Mouse (Mus musculus): ENCODE measurements around the gene Agmat. TPM values are rescaled to one million over a fixed set of nuclear protein-coding genes. Genes with fewer than 3 reads are reported as not detected.

The Agmat gene
- 1 to 10 TPM; 2.0 to 2.7 TPM for total RNA-seq (2021)
- long read RNA-seq, experiment 1, partial matches to known transcripts = 0 of 2 reads
- long read RNA-seq, experiment 1, other reads (novel, unspliced or antisense) = 1 of 2 reads
- long read RNA-seq, experiment 2, partial matches to known transcripts = 0 of 2 reads
- long read RNA-seq, experiment 2, other reads (novel, unspliced or antisense) = 0 of 2 reads

DNA sequence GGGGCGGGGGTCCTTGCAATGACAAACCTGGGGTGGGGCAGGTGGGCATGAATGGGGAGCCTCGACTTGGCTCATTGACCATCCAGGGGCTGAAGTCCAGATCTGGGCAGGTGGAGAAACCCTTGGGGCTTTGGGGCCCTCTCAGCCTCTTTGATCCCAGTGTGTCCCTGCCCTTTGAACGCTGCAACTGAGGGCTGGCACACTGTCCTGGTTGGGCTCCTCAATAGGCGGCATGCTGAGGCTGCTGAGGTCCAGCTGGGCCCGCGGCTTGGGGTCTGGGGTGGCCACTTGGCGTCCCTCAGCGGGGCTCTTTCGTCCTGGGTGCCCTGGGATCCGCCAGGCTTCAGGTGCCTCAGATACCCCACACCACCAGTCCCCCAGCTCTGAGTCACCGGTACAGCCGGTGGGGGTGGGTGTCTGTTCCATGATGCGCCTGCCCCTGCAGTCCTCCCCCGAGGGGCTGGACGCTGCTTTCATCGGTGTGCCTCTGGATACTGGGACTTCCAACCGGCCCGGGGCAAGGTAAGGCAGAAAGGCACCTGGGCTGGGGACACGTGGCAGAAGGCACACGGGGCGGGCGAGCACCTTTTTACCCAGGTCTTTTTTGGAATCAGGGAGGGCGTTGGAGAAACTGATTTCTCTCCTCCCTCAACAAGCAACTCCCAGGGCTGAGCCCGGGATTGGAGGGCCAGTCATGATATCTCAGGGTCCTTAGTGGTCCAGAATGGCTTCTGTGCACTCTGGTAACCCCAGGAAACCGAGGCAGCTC, at the start of gene Agmat:
TSS of gene Agmat (plus strand) at position 95 of the 769 bp plus-strand sequence.
- 0 out of 2 replicates have a peak within 1 kb of the TSS, but pooled peaks have one; percentile 9 for H3K4me3 ChIP-seq
- DNase-seq (ENCODE audit: extremely low spot score in 1 of 2, low spot score in 2 of 2) = no peak
- no peak within 1 kb of the TSS for H3K27ac ChIP-seq
- intact Hi-C loops (cut with DNase I) = no loop called here
- TF ChIP-seq CTCF (IDR thresholded peaks at IDR 0.05) = no peak

DNA sequence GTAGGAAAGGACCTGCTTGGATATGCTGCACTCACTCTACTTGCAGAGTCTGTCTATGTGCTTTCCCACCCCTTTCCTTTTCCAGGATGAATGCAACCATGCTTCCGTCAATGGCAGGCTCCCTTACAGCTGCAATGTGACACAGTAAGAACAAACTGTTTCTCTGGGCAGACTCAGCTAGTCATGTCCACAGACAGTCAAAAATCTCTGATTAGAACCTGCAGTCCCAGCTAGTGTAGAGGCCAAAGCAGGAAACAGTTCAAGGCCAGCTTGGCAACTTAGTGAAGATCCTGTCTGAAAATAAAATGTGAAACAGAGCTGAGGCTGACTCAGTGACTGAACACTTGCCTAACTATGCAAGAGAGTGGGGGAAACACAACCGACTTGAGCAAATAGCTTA, 41.8 kb upstream of the Agmat start:
- DNase-seq (ENCODE audit: extremely low spot score in 1 of 2, low spot score in 2 of 2) = no peak
- Histone ChIP-seq H3K27ac (no peak overlapping the region), H3K4me3 (no peak overlapping the region)
- intact Hi-C loops (cut with DNase I) = no loop called here
- TF ChIP-seq CTCF (IDR thresholded peaks at IDR 0.05) = no peak

GRCm38 (mm10) chr4:141705331-141705730, 41.1 kb upstream of the Agmat start:
- peak; percentile 13 for TF ChIP-seq CTCF (IDR thresholded peaks at IDR 0.05)
- Histone ChIP-seq H3K4me3 (no peak overlapping the region), H3K27ac (0 out of 2 replicates have a peak overlapping the region, but pooled peaks have one; percentile 9)
- DNase-seq (ENCODE audit: extremely low spot score in 1 of 2, low spot score in 2 of 2) = peak; percentile 32 to 37
- intact Hi-C loops (cut with DNase I) = no loop called here

- no peak overlapping the region for H3K4me3 ChIP-seq
- no peak for DNase-seq (ENCODE audit: extremely low spot score in 1 of 2, low spot score in 2 of 2)
- no peak overlapping the region for H3K27ac ChIP-seq
- no peak for TF ChIP-seq CTCF (IDR thresholded peaks at IDR 0.05)
- intact Hi-C loops (cut with DNase I) = no loop called here
These were observed 38.5 kb upstream of the Agmat start for GRCm38 (mm10) chr4:141708005-141708404.

GRCm38 (mm10) chr4:141708971-141709370, 37.5 kb upstream of the Agmat start:
- intact Hi-C loops (cut with DNase I) = no loop called here
- H3K4me3 ChIP-seq = no peak overlapping the region
- no peak overlapping the region for H3K27ac ChIP-seq
- DNase-seq (ENCODE audit: extremely low spot score in 1 of 2, low spot score in 2 of 2) = no peak
- TF ChIP-seq CTCF (IDR thresholded peaks at IDR 0.05) = no peak

- intact Hi-C loops (cut with DNase I) = no loop called here
- DNase-seq (ENCODE audit: extremely low spot score in 1 of 2, low spot score in 2 of 2) = no peak
- Histone ChIP-seq H3K4me3 (no peak overlapping the region), H3K27ac (peak overlapping the region; percentile 2; the same call in 1 of the 2 replicates)
- TF ChIP-seq CTCF (IDR thresholded peaks at IDR 0.05) = no peak
These were observed 35.2 kb upstream of the Agmat start for GRCm38 (mm10) chr4:141711250-141711649.

DNA sequence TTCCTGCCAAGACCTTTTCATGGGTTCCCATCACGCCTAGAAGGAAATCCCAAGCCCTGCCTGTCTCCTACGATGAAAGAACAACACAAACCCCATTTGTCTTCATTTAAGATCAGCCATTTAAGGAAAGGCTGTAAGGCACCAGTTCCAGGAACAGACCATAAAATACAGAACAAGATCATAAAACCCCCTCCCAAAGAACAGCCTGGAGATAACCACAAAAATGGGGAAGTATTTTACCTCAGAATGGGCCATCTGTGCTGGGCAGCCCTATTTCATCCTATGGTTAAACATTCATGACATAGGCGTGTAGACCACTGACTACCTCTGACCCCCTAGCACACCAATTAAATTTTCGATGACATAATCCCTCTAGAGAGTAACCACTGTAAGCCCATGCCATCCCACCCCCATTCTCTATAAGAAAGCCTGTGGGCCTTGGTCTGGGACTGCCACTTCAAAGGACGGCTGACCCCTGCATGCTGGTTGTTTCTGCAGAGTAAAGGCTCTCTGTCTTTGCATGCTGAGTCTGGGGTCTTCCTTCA, 32.8 kb upstream of the Agmat start:
- H3K27ac ChIP-seq = no peak overlapping the region
- intact Hi-C loops (cut with DNase I) = no loop called here
- no peak overlapping the region for H3K4me3 ChIP-seq
- DNase-seq (ENCODE audit: extremely low spot score in 1 of 2, low spot score in 2 of 2) = no peak
- no peak for TF ChIP-seq CTCF (IDR thresholded peaks at IDR 0.05)

DNA sequence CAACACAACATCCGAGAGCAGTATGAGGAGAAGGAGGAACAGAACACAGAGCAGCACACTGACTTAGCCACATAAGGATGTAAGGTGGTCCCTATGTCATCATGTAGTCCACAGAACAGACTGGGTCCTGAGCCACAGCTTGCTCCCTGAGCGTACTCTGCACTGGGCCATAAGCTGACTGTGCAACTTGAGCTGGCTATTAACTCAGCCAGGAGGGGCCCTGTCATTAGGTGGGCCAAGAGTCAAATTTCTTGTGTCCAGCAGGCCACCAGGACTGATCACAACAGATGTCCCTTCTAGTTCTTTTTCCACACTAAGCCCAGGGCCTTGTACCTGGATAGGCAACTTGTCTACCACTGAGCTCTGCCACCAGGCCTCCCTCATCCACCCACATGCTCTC, 31.4 kb upstream of the Agmat start:
- intact Hi-C loops (cut with DNase I) = no loop called here
- no peak for DNase-seq (ENCODE audit: extremely low spot score in 1 of 2, low spot score in 2 of 2)
- H3K27ac ChIP-seq = no peak overlapping the region
- no peak for TF ChIP-seq CTCF (IDR thresholded peaks at IDR 0.05)
- no peak overlapping the region for H3K4me3 ChIP-seq

DNA sequence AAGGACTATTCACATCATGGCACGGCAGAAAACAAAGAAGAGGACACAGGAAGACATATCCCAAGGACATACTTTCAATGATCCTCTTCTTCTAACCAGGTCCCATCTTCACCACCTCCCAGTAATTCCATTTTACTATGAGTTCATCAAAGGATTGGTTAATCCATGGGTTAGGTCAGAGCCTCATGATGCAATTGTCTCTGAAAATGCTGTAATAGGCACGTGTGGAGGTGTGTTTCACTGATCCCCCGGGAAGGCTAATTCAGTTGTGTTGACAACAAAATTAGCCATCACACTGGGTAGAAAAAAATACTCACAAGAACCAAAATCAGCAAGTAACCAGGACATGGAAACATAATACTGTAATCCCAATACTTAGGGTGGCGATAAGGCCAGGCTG, 28.8 kb upstream of the Agmat start:
- intact Hi-C loops (cut with DNase I) = no loop called here
- Histone ChIP-seq H3K4me3 (no peak overlapping the region), H3K27ac (no peak overlapping the region)
- no peak for DNase-seq (ENCODE audit: extremely low spot score in 1 of 2, low spot score in 2 of 2)
- no peak for TF ChIP-seq CTCF (IDR thresholded peaks at IDR 0.05)

DNA sequence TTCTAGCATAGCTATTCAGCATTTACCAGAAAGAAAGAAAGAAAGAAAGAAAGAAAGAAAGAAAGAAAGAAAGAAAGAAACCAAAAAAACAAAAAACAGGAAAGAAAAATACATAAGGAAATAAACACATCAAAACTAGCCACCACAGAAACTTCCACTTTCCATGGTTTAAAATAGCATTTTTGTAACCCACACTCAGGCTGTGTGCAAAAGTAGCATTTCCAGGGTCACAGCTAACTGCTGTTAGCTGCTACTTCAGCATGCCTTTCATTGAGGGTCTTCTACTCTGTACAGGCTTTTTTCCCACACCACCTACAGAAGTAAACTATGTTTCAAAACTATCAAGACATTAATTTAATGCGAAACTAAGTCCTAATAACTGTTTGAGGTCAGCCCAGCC, 27.2 kb upstream of the Agmat start:
- TF ChIP-seq CTCF (IDR thresholded peaks at IDR 0.05) = no peak
- intact Hi-C loops (cut with DNase I) = no loop called here
- no peak for DNase-seq (ENCODE audit: extremely low spot score in 1 of 2, low spot score in 2 of 2)

GRCm38 (mm10) chr4:141720761-141721523, 25.5 kb upstream of the Agmat start:
- TF ChIP-seq CTCF (IDR thresholded peaks at IDR 0.05) = no peak
- intact Hi-C loops (cut with DNase I) = loop anchor here (10.0 kb wide), 1 partner anchor 234 kb away; no protein-coding TSS in a partner anchor
- Histone ChIP-seq H3K4me3 (peak overlapping the region; percentile 3; the same call in 1 of the 2 replicates), H3K27ac (no peak overlapping the region)
- no peak for DNase-seq (ENCODE audit: extremely low spot score in 1 of 2, low spot score in 2 of 2)

More for the DNA sequence above, 27.2 kb upstream of the Agmat start:
- Histone ChIP-seq H3K27ac (0 out of 2 replicates have a peak overlapping the region, but pooled peaks have one; percentile 3), H3K4me3 (no peak overlapping the region)

All from left cerebral cortex, adult 2 months (tissue).